Mouse (Mus musculus) liver, postnatal 0 days (tissue): ENCODE data around the gene Myof. TPM values are rescaled to one million over a fixed set of nuclear protein-coding genes. Genes with fewer than 3 reads are reported as not detected.

Experiments used
- ATAC-seq: fragments of 200-750 bp; cut with Nextera tagmentation; 2 replicates; pipeline ENCODE4 v1.8.0; 2017; ENCODE audit warnings: mild to moderate bottlenecking, moderate library complexity
- DNase-seq: peaks from one replicate; pipeline ENCODE4 v3.0.0-alpha.2; 2016
- H3K27ac ChIP-seq: fragments of 300-500 bp; sonication (generic); 2 replicates; pipeline ENCODE4 v1.5.1; 2014; ENCODE audit warnings: antibody characterized with exemption, moderate library complexity, mild to moderate bottlenecking, low read depth
- H3K27me3 ChIP-seq: fragments of 300-500 bp; sonication (generic); 2 replicates; pipeline ENCODE4 v1.6.1; 2014; ENCODE audit warnings: low read length, control low read depth, mixed read lengths; ENCODE audit not compliant: insufficient read depth
- H3K36me3 ChIP-seq: fragments of 300-500 bp; sonication (generic); replicated peaks from 2 replicates; pipeline ENCODE4 v1.6.1; 2014; ENCODE audit warnings: mild to moderate bottlenecking, control low read depth, low read length, moderate library complexity, mixed read lengths; ENCODE audit not compliant: insufficient read depth
- H3K4me1 ChIP-seq: fragments of 300-500 bp; sonication (generic); 2 replicates; pipeline ENCODE4 v1.6.1; 2014; ENCODE audit warnings: antibody characterized with exemption, mild to moderate bottlenecking, control low read depth; ENCODE audit not compliant: insufficient read depth
- H3K4me2 ChIP-seq: fragments of 300-500 bp; sonication (generic); 2 replicates; pipeline ENCODE4 v1.6.1; 2014; ENCODE audit warnings: low read depth, mild to moderate bottlenecking, low read length, moderate library complexity, mixed read lengths
- H3K4me3 ChIP-seq: fragments of 300-500 bp; sonication (generic); 2 replicates; pipeline ENCODE4 v1.5.1; 2014; ENCODE audit warnings: low read depth, low read length
- H3K9ac ChIP-seq: fragments of 300-500 bp; sonication (generic); replicated peaks from 2 replicates; pipeline ENCODE4 v1.6.1; 2014; ENCODE audit warnings: mild to moderate bottlenecking, moderate library complexity
- H3K9me3 ChIP-seq: fragments of 300-500 bp; sonication (generic); 2 replicates; pipeline ENCODE4 v1.6.1; 2016; ENCODE audit warnings: mild to moderate bottlenecking, control low read depth, low read length, mixed read lengths
- CTCF ChIP-seq: sonication (generic); IDR thresholded peaks from 2 replicates; pipeline ENCODE4 v1.5.1; 2016; ENCODE audit warnings: antibody characterized with exemption, low read depth
- EP300 ChIP-seq: IDR thresholded peaks from 2 replicates; pipeline ENCODE4 v1.6.1; 2016; ENCODE audit warnings: antibody characterized with exemption, low read depth, mild to moderate bottlenecking
- WGBS: fragments of 180-500 bp; shearing (Covaris S2); extraction: QIAGEN DNeasy Blood & Tissue Kit; methylation state at CpG from one replicate; pipeline ENCODE4 v1.1.7; 2014; ENCODE audit not compliant: insufficient replicate concordance; 5-methylcytosine and 5-hydroxymethylcytosine counted together
- polyA plus RNA-seq: library from polyadenylated mRNA; unstranded; fragments of >200 nt; fragmentation: Nextera tagmentation; extraction: Ambion mirVana; gene quantifications from 2 replicates; pipeline ENCODE4 v1.2.1, GENCODE M21; 2015

The Myof gene
- polyA plus RNA-seq, 1 experiment from 2014 or later: 1.7 TPM

DNA sequence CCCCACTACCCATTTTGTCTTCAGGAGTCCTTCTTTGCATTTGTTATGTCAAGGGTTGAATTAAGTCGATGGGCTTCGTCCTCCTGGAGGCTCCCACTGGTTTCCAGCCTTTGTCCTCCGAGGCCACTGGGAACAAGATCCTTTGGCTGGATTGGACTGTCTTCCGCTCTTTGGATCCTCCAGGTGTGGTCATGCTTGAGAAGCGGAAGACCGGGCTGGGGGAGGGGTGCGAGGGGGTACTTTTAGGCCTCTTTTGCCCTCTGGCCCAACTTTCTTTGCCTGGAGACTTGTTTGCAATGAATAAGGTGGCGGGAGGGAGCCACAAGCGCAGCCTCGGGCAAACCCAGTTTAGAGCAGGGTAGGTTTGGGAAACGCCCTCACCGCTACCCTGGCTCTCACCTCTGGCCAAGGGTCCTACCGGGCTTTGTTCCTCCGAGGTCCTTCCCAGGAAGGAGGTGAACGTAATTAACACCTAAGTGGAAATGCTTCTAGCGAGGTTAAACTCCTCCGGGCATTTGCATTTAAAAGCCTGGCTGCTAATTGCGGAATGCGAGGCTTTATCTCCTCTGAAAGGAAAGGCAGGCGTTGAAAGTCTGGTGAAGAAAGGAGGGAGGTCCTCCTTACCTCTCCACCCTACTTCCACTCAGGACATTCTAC is 165.7 kb downstream of the Myof start:
- Histone ChIP-seq H3K9ac (no peak overlapping the region), H3K4me3 (no peak overlapping the region), H3K27ac (no peak overlapping the region), H3K36me3 (no peaks in the 10 kb centered on the region), H3K27me3 (peaks cover 13% of the 10 kb centered on the region), H3K4me2 (peak overlapping the region; percentile 26), H3K9me3 (no peaks in the 10 kb centered on the region), H3K4me1 (no peaks in the 10 kb centered on the region; the same call in 1 of the 2 replicates)
- 18% methylated on average over 20 of the region's 20 CpGs for WGBS
- ATAC-seq (no peak), DNase-seq (no peak)
- TF ChIP-seq CTCF (no peak), EP300 (no peak)

DNA sequence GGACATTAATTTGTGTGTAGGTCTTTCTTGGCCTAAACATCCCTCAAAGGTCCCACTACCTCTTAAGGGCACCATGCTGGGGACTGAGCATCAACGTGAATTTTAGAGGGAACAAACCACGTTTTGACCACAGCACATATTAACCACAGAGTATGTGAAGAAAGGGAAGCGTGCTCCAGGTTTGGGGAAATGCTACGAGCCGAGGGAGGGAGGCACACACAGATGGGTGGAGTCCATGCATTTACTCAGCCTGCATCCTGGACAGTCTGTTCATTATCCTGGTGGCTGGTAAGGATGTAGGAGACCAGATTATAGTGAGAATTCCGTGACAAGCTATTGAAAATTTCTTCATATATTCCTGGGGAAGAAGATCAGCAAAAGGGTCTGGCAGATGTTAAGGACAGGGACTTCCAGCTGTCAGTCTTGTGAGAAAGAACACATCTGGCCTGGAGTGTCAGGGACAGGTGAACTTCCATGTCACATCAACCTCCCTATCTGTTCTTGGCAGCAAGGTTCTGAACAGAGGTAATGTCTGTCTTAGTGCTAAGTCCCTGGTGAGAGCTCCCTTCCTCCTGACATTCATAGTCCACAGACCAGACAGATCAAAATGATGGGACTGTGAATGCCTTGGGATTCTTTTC is 166.7 kb downstream of the Myof start:
- WGBS: 37% methylated on average over 6 of the region's 6 CpGs
- H3K4me2 ChIP-seq: no peak overlapping the region
- no peaks in the 10 kb centered on the region for H3K36me3 ChIP-seq
- TF ChIP-seq CTCF: no peak
- no peak for TF ChIP-seq EP300
- H3K9me3 ChIP-seq: no peaks in the 10 kb centered on the region
- no peaks in the 10 kb centered on the region; the same call in 1 of the 2 replicates for H3K4me1 ChIP-seq
- H3K4me3 ChIP-seq: no peak overlapping the region
- no peak overlapping the region for H3K9ac ChIP-seq
- DNase-seq (no peak), ATAC-seq (no peak)
- no peak overlapping the region for H3K27ac ChIP-seq
- H3K27me3 ChIP-seq: peaks cover 13% of the 10 kb centered on the region

DNA sequence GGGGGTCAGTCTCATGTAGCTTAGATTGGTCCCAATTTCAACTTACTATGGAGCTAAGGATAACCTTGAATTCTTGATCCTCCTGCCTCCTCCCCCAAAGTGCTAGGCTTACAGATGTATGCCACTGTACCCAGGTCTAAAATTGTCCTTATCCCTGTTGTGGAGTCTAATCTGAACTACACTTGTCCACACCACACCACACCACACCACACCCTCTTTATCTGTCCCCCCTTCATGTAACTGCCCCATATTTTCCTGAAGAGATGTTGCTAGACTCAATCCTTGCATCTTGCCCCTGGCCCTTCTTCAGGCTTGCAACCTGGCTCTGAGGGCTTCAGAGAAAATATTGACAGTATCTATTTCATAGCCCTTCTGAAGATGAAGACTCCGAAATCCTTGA is 169.9 kb downstream of the Myof start:
- Histone ChIP-seq H3K4me3 (no peak overlapping the region), H3K4me1 (no peaks in the 10 kb centered on the region), H3K9ac (no peak overlapping the region), H3K4me2 (no peak overlapping the region), H3K36me3 (no peaks in the 10 kb centered on the region), H3K27ac (no peak overlapping the region), H3K27me3 (peaks cover 4% of the 10 kb centered on the region), H3K9me3 (no peaks in the 10 kb centered on the region)
- WGBS: 75% methylated on average over 1 of the region's 1 CpGs
- DNase-seq: no peak
- ATAC-seq: no peak
- TF ChIP-seq CTCF: no peak
- no peak; the same call in 1 of the 2 replicates for TF ChIP-seq EP300

DNA sequence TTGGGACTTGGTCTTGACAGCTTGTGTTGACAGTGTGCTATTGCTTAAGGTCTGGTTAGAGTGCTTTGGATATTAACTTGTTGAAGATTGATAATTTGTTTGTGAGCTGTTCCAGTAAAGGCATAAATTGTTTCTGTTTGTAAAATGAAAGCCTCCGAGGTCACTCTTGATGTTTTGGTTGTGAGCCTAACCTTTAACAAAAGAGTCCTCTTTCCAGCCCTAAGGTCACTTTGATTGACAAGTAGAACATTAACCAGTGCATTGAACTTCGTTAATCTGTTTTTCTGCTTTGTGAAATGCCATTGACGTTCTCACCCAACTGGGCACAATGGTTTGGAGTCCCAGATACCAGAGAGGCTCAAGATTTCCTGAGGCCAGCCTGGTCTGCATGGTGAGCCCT is 175.8 kb downstream of the Myof start:
- 53% methylated on average over 3 of the region's 3 CpGs for WGBS
- no peaks in the 10 kb centered on the region for H3K4me1 ChIP-seq
- H3K36me3 ChIP-seq: no peaks in the 10 kb centered on the region
- peak overlapping the region; percentile 51 for H3K4me2 ChIP-seq
- ATAC-seq (peak; percentile 75), DNase-seq (no peak)
- H3K9me3 ChIP-seq: no peaks in the 10 kb centered on the region
- peak overlapping the region; percentile 94 for H3K27ac ChIP-seq
- no peak overlapping the region for H3K9ac ChIP-seq
- no peaks in the 10 kb centered on the region for H3K27me3 ChIP-seq
- no peak for TF ChIP-seq EP300
- TF ChIP-seq CTCF: no peak
- H3K4me3 ChIP-seq: no peak overlapping the region

DNA sequence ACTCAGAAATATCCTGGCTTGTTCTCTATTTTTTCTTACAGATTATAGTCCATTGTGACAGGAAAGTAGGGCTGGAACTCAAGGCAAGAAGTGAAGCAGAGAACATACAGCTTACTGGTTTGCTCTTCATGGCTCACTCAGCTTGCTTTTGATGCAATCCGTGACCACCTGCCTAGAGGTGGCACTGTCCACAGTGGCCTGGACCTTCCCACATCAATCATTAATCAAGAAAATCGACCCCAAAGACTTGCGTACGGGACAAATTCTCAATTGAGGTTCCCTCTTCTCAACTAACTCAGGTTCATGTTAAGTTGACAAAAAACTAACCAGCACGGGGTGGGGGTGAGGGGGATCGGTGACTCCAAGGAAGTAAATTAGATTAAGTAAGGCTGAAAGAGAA is 176.4 kb downstream of the Myof start:
- Histone ChIP-seq H3K27me3 (no peaks in the 10 kb centered on the region), H3K9me3 (no peaks in the 10 kb centered on the region), H3K4me1 (no peaks in the 10 kb centered on the region), H3K4me2 (peak overlapping the region; percentile 51), H3K4me3 (no peak overlapping the region), H3K27ac (peak overlapping the region; percentile 94), H3K9ac (0 out of 2 replicates have a peak overlapping the region, but pooled peaks have one; percentile 11), H3K36me3 (no peaks in the 10 kb centered on the region)
- TF ChIP-seq CTCF (peak; percentile 26), EP300 (no peak)
- DNase-seq (peak; percentile 41), ATAC-seq (peak; percentile 94)
- WGBS: 54% methylated on average over 6 of the region's 6 CpGs

DNA sequence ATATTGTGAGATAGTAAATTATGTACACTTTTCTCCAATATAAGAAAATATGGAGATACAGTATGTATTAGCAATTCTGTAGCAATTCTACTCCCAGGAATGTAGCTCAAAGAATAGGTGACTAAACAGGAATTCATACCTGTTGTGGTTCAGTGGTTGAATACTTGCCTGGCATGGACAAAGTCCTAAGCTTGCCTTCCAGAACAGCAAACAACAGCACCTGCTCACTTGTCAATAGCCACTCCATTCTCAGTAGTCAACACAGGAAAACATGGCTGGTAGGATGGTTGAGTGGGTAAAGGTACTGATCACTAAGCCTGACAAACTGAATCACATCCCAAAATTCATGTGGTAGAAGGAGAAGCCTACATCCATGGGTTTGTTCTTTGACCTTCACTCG is 182.2 kb downstream of the Myof start:
- H3K4me3 ChIP-seq: no peak overlapping the region
- DNase-seq: no peak
- peaks cover 6% of the 10 kb centered on the region; the same call in 1 of the 2 replicates for H3K4me1 ChIP-seq
- ATAC-seq: peak; percentile 56
- H3K9ac ChIP-seq: no peak overlapping the region
- no peaks in the 10 kb centered on the region for H3K9me3 ChIP-seq
- 73% methylated on average over 1 of the region's 1 CpGs for WGBS
- no peak overlapping the region for H3K4me2 ChIP-seq
- H3K27ac ChIP-seq: no peak overlapping the region
- no peaks in the 10 kb centered on the region for H3K27me3 ChIP-seq
- TF ChIP-seq EP300: no peak
- no peak for TF ChIP-seq CTCF
- H3K36me3 ChIP-seq: no peaks in the 10 kb centered on the region
